Mouse (Mus musculus) layer of hippocampus, postnatal 14 days (tissue): ENCODE data around the gene Ptgir. TPM values are rescaled to one million over a fixed set of nuclear protein-coding genes. Genes with fewer than 3 reads are reported as not detected.
"Not testable (repeated sequence)": the region's sequence is repeated elsewhere in the genome, so short reads cannot be mapped to it uniquely, and the experiment has no call there.

ENCODE experiments used
- DNase-seq, 2 experiments: peaks; one replicate each; pipeline ENCODE4 v3.0.0; 2021 to 2022; ENCODE audit warnings: low spot score in 2 of 2, mixed read lengths in 1 of 2
- total RNA-seq, 2 experiments: library from RNA; stranded (reverse); gene quantifications; 2 replicates each; pipeline ENCODE4 v1.2.3; 2021

The Ptgir gene
- total RNA-seq, 2 experiments from 2014 or later, result 0.28 TPM; not detected in 1

GRCm38 (mm10) chr7:16937312-16937711 is 31.0 kb downstream of the Ptgir start:
- DNase-seq, result no peak

- DNase-seq, result peak in 1 of 2 experiments; percentile 85
Measured at GRCm38 (mm10) chr7:16938117-16938791, 32.0 kb downstream of the Ptgir start.

GRCm38 (mm10) chr7:16940292-16940691 is 34.0 kb downstream of the Ptgir start:
- DNase-seq, result peak in 1 of 2 experiments; percentile 71

GRCm38 (mm10) chr7:16942861-16943260 is 36.6 kb downstream of the Ptgir start:
- DNase-seq, result no peak

- peak; percentile 88 to 94 for DNase-seq
Measured at GRCm38 (mm10) chr7:16944061-16944807, 37.9 kb downstream of the Ptgir start, which contains the start of gene Pnmal2. TSS of gene Pnmal2 (plus strand) at chr7:16944682.

- no peak for DNase-seq
Measured at GRCm38 (mm10) chr7:16944808-16945315, 38.6 kb downstream of the Ptgir start.

- DNase-seq, result no peak
Measured at GRCm38 (mm10) chr7:16945419-16945818, 39.1 kb downstream of the Ptgir start.

GRCm38 (mm10) chr7:16946441-16947348 is 40.4 kb downstream of the Ptgir start:
- peak in 1 of 2 experiments; percentile 36 for DNase-seq

GRCm38 (mm10) chr7:16947349-16947895 is 41.1 kb downstream of the Ptgir start:
- DNase-seq, result peak in 1 of 2 experiments; percentile 29

GRCm38 (mm10) chr7:16947959-16948361 is 41.7 kb downstream of the Ptgir start:
- DNase-seq, result peak; percentile 29 to 56

- DNase-seq, result no peak
Measured at GRCm38 (mm10) chr7:16948923-16949458, 42.7 kb downstream of the Ptgir start.

- DNase-seq, result peak; percentile 84 to 88
Measured at GRCm38 (mm10) chr7:16949908-16950841, 43.9 kb downstream of the Ptgir start.

- DNase-seq, result peak; percentile 85 to 91
Measured at GRCm38 (mm10) chr7:16950861-16951635, 44.8 kb downstream of the Ptgir start.

GRCm38 (mm10) chr7:16953776-16954175 is 47.5 kb downstream of the Ptgir start:
- DNase-seq, result not testable (repeated sequence)

- DNase-seq, result no peak
Measured at GRCm38 (mm10) chr7:16955712-16956111, 49.4 kb downstream of the Ptgir start.

GRCm38 (mm10) chr7:16956410-16957265 is 50.3 kb downstream of the Ptgir start:
- DNase-seq, result peak; percentile 59 to 78

- DNase-seq, result peak; percentile 84 to 95
Measured at GRCm38 (mm10) chr7:16959539-16960187, 53.4 kb downstream of the Ptgir start, which contains the start of gene Pnmal1. TSS of gene Pnmal1 (plus strand) at chr7:16959679.
